Mouse (Mus musculus) bone marrow macrophage, adult 2 months (primary cell): ENCODE measurements around the gene Rassf1. TPM values are rescaled to one million over a fixed set of nuclear protein-coding genes. Genes with fewer than 3 reads are reported as not detected.

Source experiments
- H3K27ac ChIP-seq: 2 replicates; pipeline ENCODE4 v1.5.1; 2012; ENCODE audit warnings: low read depth, low read length; ENCODE audit not compliant: insufficient read depth
- H3K4me1 ChIP-seq: 2 replicates; pipeline ENCODE4 v1.6.1; 2012; ENCODE audit warnings: low read length; ENCODE audit not compliant: control insufficient read depth, insufficient read depth
- H3K4me3 ChIP-seq: 2 replicates; pipeline ENCODE4 v1.5.1; 2012; ENCODE audit warnings: mild to moderate bottlenecking, low read length, moderate library complexity; ENCODE audit not compliant: insufficient read depth
- CTCF ChIP-seq: IDR thresholded peaks from 2 replicates; pipeline ENCODE4 v1.5.1; 2012; ENCODE audit warnings: low read depth, mild to moderate bottlenecking, low read length, moderate library complexity
- POLR2A ChIP-seq: IDR thresholded peaks from 2 replicates; pipeline ENCODE4 v1.6.1; 2012; ENCODE audit warnings: mild to moderate bottlenecking, low read depth, low read length, borderline replicate concordance
- polyA plus RNA-seq: library from polyadenylated mRNA; stranded (reverse); fragments of >200 nt; gene quantifications from 2 replicates; pipeline ENCODE4 v1.2.4, GENCODE M21; 2012; ENCODE audit not compliant: missing spikeins, insufficient read depth, insufficient read length

Gene Rassf1
- polyA plus RNA-seq, 1 experiment: 46.2 TPM

- Histone ChIP-seq H3K27ac (no peak overlapping the region), H3K4me3 (no peak overlapping the region), H3K4me1 (peaks cover 14% of the 10 kb centered on the region)
- no peak for TF ChIP-seq CTCF
- no peak for TF ChIP-seq POLR2A
Observed at GRCm38 (mm10) chr9:107590773-107591060, 39.4 kb downstream of the Rassf1 start.

DNA sequence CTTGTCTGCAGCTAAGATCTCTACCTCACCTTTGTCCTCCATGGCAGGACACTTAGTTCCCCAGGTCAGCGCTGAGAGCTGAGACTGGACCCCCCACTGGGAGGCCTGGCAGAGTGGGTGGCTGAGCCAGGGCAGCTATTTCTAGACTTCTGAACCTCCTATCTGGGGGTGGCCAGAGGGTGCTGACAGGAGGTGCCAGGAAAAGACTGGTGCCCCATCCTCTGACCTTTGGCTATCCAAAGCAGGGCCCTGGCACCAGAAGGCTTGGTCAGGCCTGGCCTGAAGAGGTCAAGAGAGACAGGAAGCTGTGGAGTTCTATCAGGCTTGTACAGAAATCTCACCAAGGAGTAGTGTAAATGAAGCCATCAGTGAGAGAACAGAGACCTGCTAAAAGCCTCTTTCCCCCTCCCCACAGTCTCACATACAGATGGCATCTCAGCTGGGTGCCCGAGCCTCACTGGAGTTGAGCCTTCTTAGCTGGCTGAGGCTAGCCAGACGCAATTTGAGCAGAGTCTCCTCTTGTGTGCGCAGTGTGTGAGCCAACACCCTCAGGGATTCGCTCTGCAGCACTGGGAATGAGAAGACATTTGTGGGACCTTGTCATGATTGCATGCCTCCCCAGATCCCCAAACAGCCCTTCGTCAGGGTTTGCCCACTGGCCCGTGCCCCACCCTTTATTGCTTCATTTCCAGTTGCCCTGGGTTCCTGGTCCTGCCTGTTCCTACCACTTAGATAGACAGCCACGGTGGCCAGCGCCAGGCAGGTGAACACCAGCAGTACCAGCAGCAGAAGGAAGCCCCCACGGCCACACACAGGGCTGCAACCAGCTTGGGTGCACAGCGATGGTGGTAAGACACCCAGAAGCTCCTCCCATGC lies 42.0 kb downstream of the Rassf1 start:
- Histone ChIP-seq H3K4me3 (no peak overlapping the region), H3K27ac (no peak overlapping the region), H3K4me1 (peaks cover 28% of the 10 kb centered on the region)
- TF ChIP-seq POLR2A: no peak

DNA sequence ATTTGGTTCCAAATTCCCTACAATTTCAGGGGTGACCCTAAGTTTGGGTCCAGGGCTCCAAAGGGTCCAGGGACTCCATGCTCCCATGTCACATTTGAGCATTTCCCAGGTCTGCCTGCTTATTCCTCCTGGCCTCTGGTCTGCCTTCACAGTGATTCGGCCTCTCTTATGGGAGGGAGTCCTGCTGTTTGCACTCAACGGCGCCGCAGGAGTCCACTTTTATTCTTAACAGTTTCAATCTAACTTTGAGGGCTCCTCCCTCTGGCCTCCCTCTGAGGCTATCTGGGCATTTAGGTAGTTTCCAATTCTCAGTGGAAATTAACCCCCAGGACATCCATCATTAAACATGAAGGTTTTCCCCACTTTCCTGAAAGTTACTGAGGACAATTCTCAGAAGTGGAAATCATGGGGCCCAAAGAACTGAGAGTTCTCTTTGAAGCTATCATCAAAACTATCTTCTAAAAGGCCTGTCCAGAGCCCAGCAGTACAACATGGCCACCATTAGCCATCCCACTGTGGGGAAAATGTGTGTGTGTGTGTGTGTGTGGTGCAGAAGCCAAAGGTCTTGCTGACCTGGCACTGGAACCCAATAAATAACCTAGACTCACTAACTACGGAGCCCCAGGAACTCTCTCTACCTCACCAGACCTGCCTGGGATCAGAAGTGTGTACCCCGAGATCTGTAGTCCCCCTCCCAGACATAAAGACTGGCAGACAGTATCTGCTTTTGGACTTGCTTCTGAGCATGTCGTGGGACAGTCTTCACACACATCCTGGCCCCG lies 43.1 kb downstream of the Rassf1 start:
- Histone ChIP-seq H3K4me3 (no peak overlapping the region), H3K4me1 (peaks cover 21% of the 10 kb centered on the region), H3K27ac (no peak overlapping the region)
- TF ChIP-seq CTCF (no peak), POLR2A (no peak)

DNA sequence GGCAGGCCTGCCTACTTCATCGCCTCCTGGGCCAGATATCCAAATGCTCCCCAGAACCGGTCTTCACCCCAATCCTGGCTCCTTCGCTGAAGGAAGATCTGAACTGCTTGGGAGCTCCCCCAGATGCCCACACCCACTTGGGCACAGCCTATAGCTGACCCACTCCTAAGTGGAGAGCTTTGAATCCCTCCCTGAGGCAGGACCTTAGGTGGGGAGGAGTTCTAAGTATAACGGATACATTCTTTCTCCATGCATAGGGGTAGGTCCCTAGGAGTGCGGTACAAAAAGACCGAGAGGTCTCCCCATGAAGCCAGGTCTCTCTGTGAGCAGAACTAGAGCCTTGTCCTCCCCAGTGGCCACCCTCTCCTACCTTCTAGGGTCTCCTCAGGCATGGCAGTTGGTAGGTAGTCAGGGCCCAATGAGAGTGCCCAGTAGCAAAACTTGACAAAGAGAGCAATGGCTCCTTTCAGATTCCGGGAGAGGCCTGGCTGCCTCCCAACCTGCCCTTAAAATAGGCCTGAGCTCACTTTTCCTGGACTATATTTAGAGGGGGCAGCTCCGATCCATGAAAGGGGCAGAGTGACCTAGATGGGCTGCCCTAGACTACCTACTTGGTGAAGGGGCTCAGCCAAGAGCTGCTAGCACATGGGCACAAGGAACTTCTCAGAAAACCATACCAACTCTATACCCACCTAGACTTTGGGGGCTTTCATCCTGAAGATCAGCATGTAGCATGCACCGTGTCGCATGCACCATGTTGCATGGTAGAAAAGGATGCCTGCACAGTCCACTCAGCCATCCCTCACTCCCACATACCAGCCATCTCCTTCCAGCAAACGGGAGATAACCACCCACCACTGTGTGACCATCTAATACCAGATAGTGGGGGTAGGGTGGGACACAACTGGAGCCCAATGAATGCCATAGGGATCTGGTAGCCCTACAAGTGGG lies 45.5 kb downstream of the Rassf1 start:
- no peak for TF ChIP-seq CTCF
- TF ChIP-seq POLR2A: no peak
- H3K27ac ChIP-seq: no peak overlapping the region

DNA sequence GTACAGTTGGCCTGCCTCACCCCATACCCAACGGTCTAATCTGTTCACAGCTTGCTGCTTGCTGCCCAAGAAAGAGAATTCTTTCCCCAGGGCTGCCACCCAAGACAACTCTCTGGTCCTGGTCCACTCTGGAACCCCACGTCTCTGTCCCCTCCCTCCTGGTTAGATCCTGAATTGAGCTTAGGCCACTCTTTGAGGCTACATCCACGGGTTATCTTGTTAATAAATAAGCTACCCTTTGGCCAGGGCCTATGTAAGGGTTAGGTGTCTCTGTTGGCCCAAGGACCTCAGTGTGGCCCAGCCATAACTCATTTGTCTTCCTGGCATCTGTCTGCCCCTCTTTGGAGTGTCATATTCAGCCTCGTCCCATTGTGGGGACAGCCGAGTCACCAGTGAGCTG lies 47.0 kb downstream of the Rassf1 start:
- TF ChIP-seq CTCF (no peak), POLR2A (no peak)
- Histone ChIP-seq H3K4me3 (no peak overlapping the region), H3K4me1 (peaks cover 20% of the 10 kb centered on the region), H3K27ac (no peak overlapping the region)

More for the DNA sequence above, 45.5 kb downstream of the Rassf1 start:
- H3K4me1 ChIP-seq: peaks cover 17% of the 10 kb centered on the region
- H3K4me3 ChIP-seq: no peak overlapping the region

- TF ChIP-seq CTCF (no peak), POLR2A (no peak)
- no peak overlapping the region for H3K27ac ChIP-seq
Observed at GRCm38 (mm10) chr9:107599433-107599832, 48.1 kb downstream of the Rassf1 start.

GRCm38 (mm10) chr9:107599842-107600241 lies 48.5 kb downstream of the Rassf1 start:
- peaks cover 20% of the 10 kb centered on the region for H3K4me1 ChIP-seq
- H3K4me3 ChIP-seq: no peak overlapping the region
- no peak for TF ChIP-seq CTCF
- no peak for TF ChIP-seq POLR2A
- no peak overlapping the region for H3K27ac ChIP-seq

More at GRCm38 (mm10) chr9:107599433-107599832, 48.1 kb downstream of the Rassf1 start:
- Histone ChIP-seq H3K4me3 (no peak overlapping the region), H3K4me1 (peaks cover 20% of the 10 kb centered on the region)

- Histone ChIP-seq H3K4me1 (peaks cover 20% of the 10 kb centered on the region), H3K4me3 (no peak overlapping the region), H3K27ac (no peak overlapping the region)
- TF ChIP-seq POLR2A (no peak), CTCF (no peak)
Observed at GRCm38 (mm10) chr9:107600745-107601144, 49.4 kb downstream of the Rassf1 start.

- Histone ChIP-seq H3K4me3 (no peak overlapping the region), H3K4me1 (peaks cover 20% of the 10 kb centered on the region)
Observed at GRCm38 (mm10) chr9:107601275-107601674, 49.9 kb downstream of the Rassf1 start.

More at GRCm38 (mm10) chr9:107601275-107601674, 49.9 kb downstream of the Rassf1 start:
- H3K27ac ChIP-seq: no peak overlapping the region
- TF ChIP-seq POLR2A (no peak), CTCF (no peak)
